Mouse (Mus musculus): ENCODE results near the gene Hoxa10.

- TF ChIP-seq POLR2A (IDR thresholded peaks at IDR 0.05; ENCODE audit: extremely low read depth, insufficient read depth, low read length) (no peak), CTCF (IDR thresholded peaks at IDR 0.05; ENCODE audit: low read depth, low read length) (no peak)
These were observed 2.5 kb downstream of the Hoxa10 start for GRCm38 (mm10) chr6:52238155-52238545.
